Mouse (Mus musculus): ENCODE measurements around the gene Vmn1r67.

The Vmn1r67 gene

DNA sequence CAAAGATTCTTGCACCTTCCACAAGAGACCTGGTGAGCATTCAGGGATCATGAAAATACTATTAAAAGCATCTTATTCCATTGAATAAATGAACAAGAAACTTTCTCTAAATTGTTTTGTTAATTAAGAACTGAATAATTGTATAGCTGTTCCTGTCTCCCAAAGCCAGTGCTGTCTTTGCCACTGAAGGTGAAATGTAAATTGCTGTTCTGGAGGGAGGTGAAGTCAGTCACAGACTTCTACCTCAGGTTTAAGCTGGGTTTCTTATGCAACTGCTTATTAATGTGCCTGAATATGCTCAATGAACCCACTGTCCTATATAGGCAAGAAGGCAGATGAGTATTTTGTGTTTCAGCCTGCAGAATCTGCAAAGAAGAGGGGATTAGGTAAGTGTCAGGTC, at the start of gene Vmn1r67:
Gene Vmn1r67, plus strand, starts transcription at position 301 of the 400 bp plus-strand sequence.
- no peak for DNase-seq (ENCODE audit: low read depth)

DNA sequence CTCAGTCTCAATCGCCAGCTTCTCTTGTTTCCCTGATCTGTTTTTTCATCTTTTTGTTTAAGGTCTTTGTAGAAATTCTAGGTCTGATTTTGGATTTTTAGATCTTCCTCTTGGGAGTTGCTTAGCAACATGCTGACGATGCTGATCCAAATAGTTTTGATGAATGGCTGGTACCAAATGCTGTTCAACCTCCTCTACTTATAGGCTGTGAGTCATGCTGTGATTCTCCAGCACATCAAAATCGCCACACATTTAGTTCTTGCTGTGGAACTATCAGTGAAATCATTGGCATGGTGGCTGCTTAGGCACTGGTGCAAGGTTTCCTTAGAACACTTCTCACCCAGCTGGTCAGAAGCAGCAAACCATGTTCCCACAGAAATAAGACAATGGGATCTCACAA, 15.0 kb downstream of the Vmn1r67 start:
- no peak for DNase-seq (ENCODE audit: low read depth)

DNA sequence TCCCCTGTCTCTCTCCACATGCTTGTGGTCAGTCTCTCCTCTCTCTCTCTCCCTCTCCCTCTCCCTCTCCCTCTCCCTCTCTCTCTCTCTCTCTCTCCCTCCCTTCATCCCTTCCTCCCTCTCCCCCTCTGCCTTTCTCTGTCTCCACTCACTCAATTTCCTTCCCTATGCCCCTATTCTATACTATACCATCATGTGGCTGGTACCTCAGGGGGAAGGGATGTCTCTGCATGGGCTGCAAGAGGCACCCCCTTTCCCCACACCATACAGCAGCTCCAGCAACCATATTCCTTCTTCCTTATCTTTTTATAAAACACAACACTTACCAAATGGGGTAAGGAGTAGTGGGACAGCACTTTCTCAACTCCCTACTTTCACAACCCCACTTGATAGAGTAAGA, 36.7 kb downstream of the Vmn1r67 start:
- no peak for DNase-seq (ENCODE audit: low read depth)

DNA sequence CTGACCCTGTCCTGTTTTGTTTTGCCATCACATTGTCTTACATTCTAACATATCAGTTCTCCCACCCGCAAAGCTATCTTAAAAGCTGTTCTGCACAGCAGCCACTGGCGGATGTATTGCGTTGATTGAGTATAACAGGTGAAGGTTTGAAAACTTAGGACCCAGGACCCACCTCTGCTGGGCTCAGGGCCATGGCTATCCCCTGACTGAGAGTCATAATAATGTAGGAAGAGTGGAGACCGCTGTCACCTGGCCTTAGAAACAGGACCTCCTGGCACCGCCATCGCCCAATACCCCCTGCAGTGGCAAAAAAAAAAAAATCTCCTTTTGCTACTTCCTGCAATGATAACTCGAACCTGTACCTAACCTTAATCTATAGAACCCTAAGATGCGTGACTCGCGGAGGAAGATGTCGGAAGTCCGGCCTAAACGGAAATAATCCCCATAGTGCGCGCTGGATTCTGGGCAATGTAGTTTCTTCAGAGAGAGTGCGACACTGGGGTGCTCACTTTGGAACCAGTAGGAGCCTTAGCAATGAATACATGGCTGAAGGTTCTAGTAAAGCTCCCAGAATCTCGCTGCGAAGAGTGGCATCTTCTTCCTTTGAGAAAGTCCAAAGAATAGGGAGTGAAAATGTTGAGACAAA, 37.6 kb downstream of the Vmn1r67 start:
- no peak for DNase-seq (ENCODE audit: low read depth)

- peak; percentile 66 for DNase-seq (ENCODE audit: low read depth)
Measured at GRCm38 (mm10) chr7:10494786-10495521, 51.8 kb downstream of the Vmn1r67 start, which contains the start of gene Zik1. Gene Zik1 (minus strand): TSS chr7:10495394.

DNA sequence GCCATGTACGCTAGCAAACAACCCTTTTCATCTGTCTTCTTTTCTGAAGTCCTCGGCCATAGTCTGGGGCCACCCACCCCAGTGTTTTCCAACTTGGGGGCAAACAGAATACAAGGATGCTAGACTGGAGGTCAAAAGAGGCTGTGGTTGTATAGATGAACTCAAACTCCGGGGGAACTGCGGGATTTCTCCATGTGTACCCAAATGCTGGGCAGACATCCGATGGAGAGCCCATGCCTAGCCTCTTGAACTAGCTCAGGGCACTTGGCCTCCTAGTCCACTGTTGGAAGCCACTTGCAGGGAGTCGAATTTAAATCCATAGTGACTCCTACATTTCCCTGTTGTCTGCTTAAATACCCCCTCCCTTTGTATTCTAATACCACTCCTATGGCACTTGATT, 52.4 kb downstream of the Vmn1r67 start:
- DNase-seq (ENCODE audit: low read depth) = no peak

All from naive thymus-derived CD4-positive, alpha-beta T cell, adult 2 months (primary cell).